Mouse (Mus musculus) layer of hippocampus, postnatal 14 days (tissue): ENCODE data around the gene Klhl3. TPM values are rescaled to one million over a fixed set of nuclear protein-coding genes. Genes with fewer than 3 reads are reported as not detected.
A peak's percentile ranks its signal among the peaks of the same experiment; 100 is the strongest.

ENCODE experiments used
- DNase-seq, 2 experiments: peaks; one replicate each; pipeline ENCODE4 v3.0.0; 2021 to 2022; ENCODE audit warnings: low spot score in 2 of 2, mixed read lengths in 1 of 2
- total RNA-seq, 2 experiments: library from RNA; stranded (reverse); gene quantifications; 2 replicates each; pipeline ENCODE4 v1.2.3; 2021

Klhl3 gene
- total RNA-seq, 2 experiments from 2014 or later, result 35.6 to 36.5 TPM

DNA sequence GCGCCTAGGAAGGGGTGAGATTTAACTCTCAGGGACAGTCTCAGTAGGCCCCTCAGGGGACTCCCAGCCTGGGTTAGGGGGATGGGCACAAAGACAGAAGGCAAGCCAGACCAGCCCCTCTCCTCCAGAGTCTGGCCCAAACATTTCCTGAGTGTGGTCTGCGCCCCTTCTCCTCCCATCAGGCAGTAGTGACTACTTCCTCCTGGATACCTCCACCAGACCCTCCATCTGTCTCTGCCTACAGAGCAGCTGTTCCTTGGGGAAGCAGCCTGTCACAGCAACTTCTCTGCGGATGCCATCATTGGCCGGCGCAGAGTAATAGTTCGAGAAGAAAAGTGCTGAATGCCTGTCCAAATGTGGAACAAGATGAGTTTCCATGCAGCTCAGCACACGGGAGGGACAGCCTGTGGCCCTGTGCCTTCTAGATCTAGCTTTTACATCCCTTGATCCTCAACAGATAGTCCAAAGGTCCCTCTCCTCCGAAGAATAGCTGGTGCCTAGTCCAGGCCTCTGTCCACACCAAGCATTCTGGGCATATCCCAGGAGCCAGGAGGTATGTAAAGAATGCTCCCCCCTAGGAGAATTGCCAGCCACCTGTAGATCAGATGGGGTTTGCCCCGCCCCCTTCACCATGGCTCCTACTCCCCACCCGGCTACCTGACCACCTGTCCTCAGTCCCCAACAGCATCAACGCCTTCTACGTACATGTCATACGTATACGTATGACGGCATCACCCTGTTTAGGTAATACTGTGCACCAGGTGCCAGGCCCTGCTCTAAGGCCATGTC, 44.8 kb downstream of the Klhl3 start:
- peak; percentile 54 to 73 for DNase-seq

GRCm38 (mm10) chr13:58067540-58068103, 45.8 kb downstream of the Klhl3 start:
- no peak for DNase-seq

GRCm38 (mm10) chr13:58066496-58067389, 46.6 kb downstream of the Klhl3 start:
- DNase-seq, result no peak

DNA sequence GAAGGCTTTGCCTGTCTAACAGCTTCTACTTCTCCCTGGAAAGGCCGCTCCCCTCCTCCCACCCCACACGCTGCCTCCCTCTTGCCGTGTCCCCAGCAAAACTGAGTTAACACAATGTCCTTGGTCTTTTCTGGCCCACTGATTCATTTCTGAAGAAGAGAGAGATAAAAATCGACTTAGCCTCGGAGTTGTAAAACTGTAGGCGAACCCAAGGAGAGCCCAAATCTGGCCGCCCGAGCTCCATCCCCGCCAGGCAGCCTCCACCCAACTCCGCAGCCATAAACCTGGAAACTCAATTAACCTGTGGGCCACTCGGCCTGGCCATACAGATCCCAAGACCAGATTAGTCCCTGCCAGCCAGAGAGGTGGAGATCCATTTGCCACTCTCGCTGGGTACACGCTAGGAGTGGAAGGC, 47.3 kb downstream of the Klhl3 start:
- no peak for DNase-seq

DNA sequence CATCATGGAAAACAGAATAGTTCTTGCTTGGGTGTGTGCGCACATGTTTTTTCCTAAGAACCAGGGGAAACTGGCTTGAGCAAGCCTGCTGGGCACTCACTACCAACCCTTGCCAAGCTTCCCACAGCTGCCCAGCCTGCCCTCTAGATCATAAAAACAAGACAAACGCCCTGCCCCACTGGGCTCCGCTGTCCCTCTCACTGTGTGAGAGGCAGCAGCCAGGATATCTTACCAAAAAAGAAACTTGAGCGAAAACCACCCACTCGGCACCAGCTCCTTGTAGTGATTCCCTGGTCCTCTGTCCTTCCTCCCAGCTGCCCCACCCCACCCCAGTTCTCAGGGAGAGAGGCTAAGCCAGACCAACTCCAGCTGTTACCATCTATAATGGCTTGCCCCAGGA, 48.1 kb downstream of the Klhl3 start:
- DNase-seq, result no peak

- peak in 1 of 2 experiments; percentile 49 for DNase-seq
Observed at GRCm38 (mm10) chr13:58057953-58058870, 55.2 kb downstream of the Klhl3 start.

DNA sequence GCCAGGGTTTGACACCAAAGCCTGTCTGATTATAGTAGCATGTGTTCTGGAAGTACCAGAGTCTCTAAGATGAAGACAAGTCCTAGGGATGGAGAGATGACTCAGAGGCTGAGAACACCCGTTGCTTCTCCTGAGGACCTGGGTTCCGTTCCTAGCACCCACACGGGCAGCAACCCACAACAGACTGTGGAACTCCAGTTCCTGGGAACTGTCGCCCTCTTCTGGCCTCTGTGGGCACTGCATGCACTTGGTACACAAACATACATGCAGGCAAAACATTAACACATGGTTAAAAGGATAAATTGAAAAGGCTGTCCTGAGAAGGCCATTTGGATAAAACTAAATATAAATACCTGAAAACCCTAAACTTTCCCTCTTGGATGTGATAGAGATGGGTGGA, 56.8 kb downstream of the Klhl3 start:
- DNase-seq, result no peak

- DNase-seq, result no peak
Observed at GRCm38 (mm10) chr13:58053628-58054027, 59.8 kb downstream of the Klhl3 start.

GRCm38 (mm10) chr13:58051654-58052053, 61.7 kb downstream of the Klhl3 start:
- no peak for DNase-seq

- DNase-seq, result no peak
Observed at GRCm38 (mm10) chr13:58051251-58051650, 62.1 kb downstream of the Klhl3 start.

DNA sequence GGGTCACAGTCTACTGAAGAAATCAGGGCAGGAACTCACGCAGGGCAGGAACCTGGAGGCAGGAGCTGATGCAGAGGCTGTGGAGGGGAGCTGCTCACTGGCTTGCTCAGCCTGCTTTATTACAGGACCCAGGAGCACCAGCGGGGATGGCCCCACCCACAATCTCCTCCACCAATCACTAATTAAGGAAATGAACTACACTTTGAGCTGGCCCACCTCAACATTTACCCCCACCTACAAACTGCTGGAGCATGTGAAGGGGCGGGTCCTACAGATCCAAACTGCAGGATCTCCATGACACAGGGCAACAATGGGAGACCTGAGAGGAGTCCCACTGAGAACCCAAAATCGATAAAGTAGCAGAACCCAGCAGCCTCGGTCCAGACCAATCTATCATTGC, 64.3 kb downstream of the Klhl3 start:
- DNase-seq, result no peak

DNA sequence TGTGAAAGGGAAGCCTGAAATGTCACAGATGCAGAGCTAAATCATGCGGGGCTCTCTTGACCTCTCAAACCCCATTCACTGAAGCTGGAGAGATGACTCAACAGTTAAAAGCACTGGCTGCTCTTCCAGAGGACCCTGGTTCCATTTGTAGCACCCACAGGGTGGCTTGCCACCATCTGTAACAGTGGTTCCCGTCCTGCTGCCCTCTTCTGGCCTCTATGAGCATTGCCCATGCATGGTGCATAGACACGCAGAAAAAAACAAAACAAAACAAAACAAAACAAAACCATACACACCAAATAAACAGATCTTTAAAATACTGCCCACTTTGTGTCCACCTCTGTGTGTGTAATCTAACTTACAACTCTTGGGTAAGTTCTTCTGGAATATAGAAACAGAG, 65.3 kb downstream of the Klhl3 start:
- no peak for DNase-seq

DNA sequence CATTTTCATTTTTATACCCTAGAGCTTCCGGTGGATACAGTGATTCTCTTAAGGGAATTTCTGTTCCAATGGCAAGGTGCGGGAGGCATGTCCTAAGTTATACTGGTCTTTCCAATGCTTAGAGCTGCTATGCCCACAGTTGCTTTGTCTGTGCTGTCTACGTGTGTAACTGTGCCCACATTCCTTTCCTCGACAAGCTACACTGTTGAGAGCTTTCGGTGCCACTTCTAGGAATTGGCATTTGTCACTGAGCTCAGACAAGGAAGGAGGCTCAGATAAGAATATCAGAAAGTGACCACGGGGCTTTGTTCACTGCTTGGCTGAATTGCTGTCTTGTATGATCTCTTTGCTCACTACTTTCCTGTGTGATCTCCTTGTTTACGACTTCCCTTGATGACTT, 67.2 kb downstream of the Klhl3 start:
- no peak for DNase-seq

DNA sequence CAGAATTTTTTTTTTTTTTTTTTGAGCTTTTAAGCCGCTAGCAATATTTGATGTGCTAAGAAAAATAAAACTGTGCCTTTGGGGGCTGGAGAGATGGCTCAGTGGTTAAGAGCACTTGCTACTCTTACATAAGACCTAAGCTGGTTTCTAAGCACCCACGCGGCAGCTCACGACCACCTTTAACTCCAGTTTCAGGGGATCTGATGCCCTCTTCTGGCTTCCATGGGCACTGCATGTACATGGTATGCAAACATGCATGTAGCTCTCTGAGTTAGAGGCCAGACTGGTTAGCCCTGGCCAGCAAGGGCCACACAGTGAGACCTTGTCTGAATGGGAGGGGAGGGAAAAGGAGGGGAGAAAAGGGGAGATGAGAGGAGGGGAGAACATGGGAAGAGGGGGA, 68.1 kb downstream of the Klhl3 start:
- no peak for DNase-seq

DNA sequence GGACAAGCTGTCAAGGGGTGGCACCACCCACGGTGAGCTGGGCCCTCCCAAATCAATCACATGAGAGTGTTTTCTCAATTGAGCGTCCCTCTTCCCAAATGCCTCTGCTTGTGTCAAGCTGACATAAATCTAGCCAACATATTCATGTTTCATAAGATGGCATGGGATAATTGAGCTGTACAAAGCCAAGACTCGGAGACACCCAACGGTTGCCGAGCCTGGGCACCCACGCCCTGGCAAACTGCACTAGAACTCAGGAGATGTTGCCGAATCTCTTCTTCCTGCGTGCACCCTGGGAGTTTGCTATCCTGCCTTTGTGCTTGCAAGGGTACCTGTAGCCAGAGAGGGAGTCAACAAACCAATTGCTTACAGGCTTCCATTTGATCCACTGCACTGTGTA, 70.1 kb downstream of the Klhl3 start:
- DNase-seq, result no peak

DNA sequence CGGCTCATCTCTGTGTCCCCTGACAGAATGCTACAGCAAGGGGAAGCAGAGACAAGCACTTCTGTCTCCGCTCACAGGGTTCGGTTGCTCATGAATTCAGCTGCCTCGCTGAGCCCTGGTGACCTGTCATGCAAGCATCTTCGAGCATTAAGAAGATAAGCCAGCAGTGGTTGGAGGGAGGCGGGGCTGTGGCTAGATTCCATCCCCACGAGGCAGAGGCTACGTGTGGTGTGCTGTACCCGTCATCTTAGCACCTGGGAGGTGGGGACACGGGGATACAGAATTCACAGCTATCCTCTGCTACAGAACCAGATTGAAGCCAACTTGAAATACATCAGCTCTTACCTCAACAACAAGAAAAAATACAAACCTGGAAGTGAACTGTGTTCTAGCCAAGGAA, 73.3 kb downstream of the Klhl3 start:
- no peak for DNase-seq

DNA sequence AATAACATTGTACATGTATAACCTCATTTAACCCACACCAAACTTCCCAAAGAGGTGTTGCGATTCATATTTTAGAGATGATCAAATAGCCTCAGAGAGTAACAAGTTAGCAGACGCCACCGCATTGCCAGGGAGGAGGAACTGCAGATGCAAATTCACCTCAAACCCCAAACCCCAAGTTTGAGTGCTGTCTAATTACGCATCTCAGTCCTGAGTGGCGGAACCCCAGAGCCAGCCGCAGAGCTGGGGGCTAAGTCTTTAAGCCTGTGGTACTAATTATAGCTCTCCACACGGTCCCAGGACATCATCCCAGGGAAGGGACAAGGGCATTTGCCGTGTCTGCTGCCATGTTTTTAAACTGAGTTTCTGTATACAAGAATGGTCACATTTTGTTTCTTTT, 75.9 kb downstream of the Klhl3 start:
- no peak for DNase-seq

- DNase-seq, result no peak
Observed at GRCm38 (mm10) chr13:58035470-58036156, 77.8 kb downstream of the Klhl3 start.

GRCm38 (mm10) chr13:58034985-58035384, 78.4 kb downstream of the Klhl3 start:
- no peak for DNase-seq

- no peak for DNase-seq
Observed at GRCm38 (mm10) chr13:58034507-58034906, 78.9 kb downstream of the Klhl3 start.
